Mouse (Mus musculus) ovary, adult 10 weeks (tissue): ENCODE data around the gene Cmpk2. TPM values are rescaled to one million over a fixed set of nuclear protein-coding genes. Genes with fewer than 3 reads are reported as not detected.

Experiments
- polyA plus RNA-seq: library from polyadenylated mRNA; stranded (reverse); fragments of 350-450 nt; fragmentation: Illumina TruSeq; extraction: RNeasy Lipid Tissue Mini Kit (QIAGEN cat#74804); gene quantifications from one replicate; pipeline ENCODE4 v1.2.3, GENCODE M21; 2014

Gene Cmpk2
- 16.8 TPM for polyA plus RNA-seq

GRCm38 (mm10) chr12:26469098-26470041 lies at the start of gene Cmpk2:
TSS of gene Cmpk2 (plus strand) at chr12:26469204.

GRCm38 (mm10) chr12:26456028-26456698 lies 12.8 kb upstream of the Cmpk2 start, which contains the start of gene Rsad2:
TSS of gene Rsad2 (minus strand) at chr12:26456452.

Other genes with a start within 250 kb of the Cmpk2 start
- gene Rnf144a, start 54.0 kb upstream of the Cmpk2 start, polyA plus RNA-seq, result 86.4 TPM
- gene Rsad2, start 12.8 kb upstream of the Cmpk2 start, polyA plus RNA-seq, result 6.8 TPM